Mouse (Mus musculus): ENCODE measurements around the gene Gm7951. TPM values are rescaled to one million over a fixed set of nuclear protein-coding genes. Genes with fewer than 3 reads are reported as not detected.

The Gm7951 gene
- polyA plus RNA-seq (2012; rRNA removed; ENCODE audit: low replicate concordance): not detected in 2 replicates

DNA sequence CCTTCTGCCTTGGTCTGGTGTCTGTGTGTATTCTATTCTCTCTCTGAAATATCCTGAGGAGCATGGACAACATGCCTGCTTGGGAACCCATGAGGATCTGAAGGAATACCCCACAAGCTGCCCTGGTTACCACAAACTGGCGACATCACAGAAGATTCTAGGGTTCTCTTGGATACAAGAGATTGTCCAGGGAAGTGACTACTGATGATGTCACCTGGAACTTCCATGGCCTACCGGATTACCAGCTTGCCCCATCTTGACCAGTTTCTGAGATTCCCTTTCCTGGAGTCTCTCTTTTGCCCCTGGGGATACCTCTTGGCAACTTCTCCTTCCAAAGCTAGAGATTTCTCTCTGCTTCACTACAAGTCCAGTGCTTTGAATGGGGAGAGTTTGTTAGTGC lies at the start of gene Gm7951:
Gm7951 (minus strand) TSS at position 101 of the 400 bp plus-strand sequence.

DNA sequence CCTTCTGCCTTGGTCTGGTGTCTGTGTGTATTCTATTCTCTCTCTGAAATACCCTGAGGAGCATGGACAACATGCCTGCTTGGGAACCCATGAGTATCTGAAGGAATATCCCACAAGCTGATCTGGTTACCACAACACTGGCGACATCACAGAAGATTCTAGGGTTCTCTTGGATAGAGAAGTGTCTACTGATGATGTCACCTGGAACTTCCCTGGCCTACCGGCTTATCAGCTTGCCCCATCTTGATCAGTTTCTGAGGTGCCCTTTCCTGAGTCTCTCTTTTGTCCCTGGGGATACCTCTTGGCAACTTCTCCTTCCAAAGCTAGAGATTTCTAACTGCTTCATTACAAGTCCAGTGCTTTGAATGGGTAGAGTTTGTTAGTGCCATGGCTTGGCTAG lies 45.4 kb upstream of the Gm7951 start, which contains the start of gene Gm17027:
Gm17027 (minus strand) TSS at position 101 of the 400 bp plus-strand sequence.

Other genes starting within 250 kb of the Gm7951 start
- gene Gm7980, start 210.1 kb downstream of the Gm7951 start, polyA plus RNA-seq (2012; rRNA removed; ENCODE audit: low replicate concordance): not detected in 2 replicates
- not detected in 2 replicates for gene 1700049E17Rik1, start 192.4 kb downstream of the Gm7951 start, polyA plus RNA-seq (2012; rRNA removed; ENCODE audit: low replicate concordance)
- not detected in 2 replicates for gene 1700024B05Rik, start 173.4 kb downstream of the Gm7951 start, polyA plus RNA-seq (2012; rRNA removed; ENCODE audit: low replicate concordance)
- not detected in 2 replicates for gene Gm6401, start 149.4 kb downstream of the Gm7951 start, polyA plus RNA-seq (2012; rRNA removed; ENCODE audit: low replicate concordance)
- gene Gm3543, start 134.0 kb downstream of the Gm7951 start, polyA plus RNA-seq (2012; rRNA removed; ENCODE audit: low replicate concordance): not detected in 2 replicates
- gene Gm17027, start 45.3 kb upstream of the Gm7951 start, polyA plus RNA-seq (2012; rRNA removed; ENCODE audit: low replicate concordance): not detected in 2 replicates
- not detected in 2 replicates for gene Gm3573, start 73.4 kb upstream of the Gm7951 start, polyA plus RNA-seq (2012; rRNA removed; ENCODE audit: low replicate concordance)
- gene Gm17026, start 142.7 kb upstream of the Gm7951 start, polyA plus RNA-seq (2012; rRNA removed; ENCODE audit: low replicate concordance): not detected in 2 replicates
- gene Gm9611, start 180.0 kb upstream of the Gm7951 start, polyA plus RNA-seq (2012; rRNA removed; ENCODE audit: low replicate concordance): not detected in 2 replicates
- not detected in 2 replicates for gene Gm7995, start 192.8 kb upstream of the Gm7951 start, polyA plus RNA-seq (2012; rRNA removed; ENCODE audit: low replicate concordance)